Mouse (Mus musculus): Measurements from ENCODE around the gene Shkbp1.

DNA sequence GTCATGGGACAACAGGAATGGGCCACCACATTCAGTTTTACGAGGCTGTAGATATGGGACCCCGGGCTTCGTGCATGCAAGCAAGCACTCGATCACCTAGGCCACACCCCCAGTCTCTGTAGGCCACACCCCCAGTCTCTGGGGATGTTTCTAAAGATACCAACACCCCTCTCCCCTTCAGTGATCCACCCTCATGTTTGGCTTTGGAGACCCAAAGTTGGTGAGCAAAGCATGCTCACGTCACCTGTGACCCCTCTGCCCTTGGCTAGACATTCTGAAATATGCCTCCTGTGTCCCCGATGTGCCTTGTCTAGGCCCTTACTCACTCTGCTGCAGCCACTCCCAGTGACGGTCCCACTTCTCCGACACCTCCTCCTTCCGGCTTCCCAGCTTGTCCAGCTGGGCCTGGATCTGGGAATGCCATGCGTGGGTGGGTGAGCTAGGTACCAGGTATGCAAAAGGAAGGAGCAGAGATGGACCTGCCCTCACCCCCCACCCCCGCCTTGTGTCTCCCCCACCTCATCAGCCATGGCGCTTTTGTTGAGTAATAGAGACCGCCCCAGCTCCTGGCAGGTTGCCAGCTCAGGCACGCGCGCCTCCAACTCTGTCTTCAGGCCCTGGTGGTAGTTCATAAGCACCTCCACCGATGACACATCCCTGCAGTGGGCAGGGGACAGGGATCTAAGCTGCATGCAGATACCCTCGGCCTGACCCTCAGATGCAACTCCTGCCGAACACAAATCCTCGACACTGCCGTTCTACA is 10.4 kb upstream of the Shkbp1 start:
- no peak for TF ChIP-seq POLR2A (IDR thresholded peaks at IDR 0.05; ENCODE audit: insufficient read depth, low read depth, low read length)
- TF ChIP-seq CTCF (IDR thresholded peaks at IDR 0.05) = no peak
- no peak for TF ChIP-seq EP300 (IDR thresholded peaks at IDR 0.05; ENCODE audit: insufficient read depth, low read depth, low read length)

Data from heart, adult 2 months (tissue).